In genomic region chr9:103473915-103474688, GRCm38 (mm10) we compare ENCODE assay signal across 8 mouse cellular contexts. TPM values are rescaled to one million over a fixed set of nuclear protein-coding genes. Genes with fewer than 3 reads are reported as not detected.
DNase-seq lines count a peak whose midpoint lies in the region; ATAC-seq lines count a peak whose summit lies in the region.

No protein-coding gene starts in this region.

- H3K4me2 ChIP-seq in forebrain, embryonic 16.5 days (ENCODE audit: low read length): peak overlapping the region; percentile 33

- peaks cover 11% of the 10 kb centered on the region for H3K4me1 ChIP-seq in forebrain, embryonic 16.5 days (replicated peaks; ENCODE audit: control insufficient read depth, insufficient read depth, low read length)
- H3K4me1 ChIP-seq in limb, embryonic 10.5 days: peaks cover 43% of the 10 kb centered on the region

- H3K9ac ChIP-seq in forebrain, embryonic 16.5 days (replicated peaks; ENCODE audit: low read depth, low read length): peak overlapping the region; percentile 35; the same call in 1 of the 2 replicates

- H3K9me3 ChIP-seq in forebrain, embryonic 16.5 days (ENCODE audit: control insufficient read depth, low read length): no peaks in the 10 kb centered on the region
- H3K9me3 ChIP-seq in limb, embryonic 10.5 days (replicated peaks): no peaks in the 10 kb centered on the region

- peak; percentile 52; the same call in 1 of the 2 replicates for ATAC-seq in forebrain, embryonic 16.5 days
- ATAC-seq in neutrophil, adult 5-6 weeks (ENCODE audit: extremely low read depth, insufficient number of reproducible peaks, low FRiP score, poor library complexity, severe bottlenecking): peak; percentile 55
- no peak for ATAC-seq in inflammation-experienced regulatory T-cells, adult 6 months

- WGBS in forebrain, embryonic 16.5 days: 4% methylated on average over 13 of the region's 13 CpGs
- WGBS in limb, embryonic 10.5 days: 45% methylated on average over 13 of the region's 13 CpGs

- H3K36me3 ChIP-seq in forebrain, embryonic 16.5 days (ENCODE audit: control insufficient read depth, insufficient read depth): no peaks in the 10 kb centered on the region
- no peaks in the 10 kb centered on the region for H3K36me3 ChIP-seq in limb, embryonic 10.5 days

- DNase-seq in retina, postnatal 1 day: peak; percentile 56
- DNase-seq in retina, embryonic 14.5 days (ENCODE audit: low spot score): no peak
- no peak for DNase-seq in limb, embryonic 10.5 days (ENCODE audit: low spot score)
- DNase-seq in adrenal gland, postnatal 36 days: no peak
- no peak for DNase-seq in lung, postnatal 14 days

- H3K4me3 ChIP-seq in forebrain, embryonic 16.5 days (replicated peaks; ENCODE audit: low read length): 0 out of 2 replicates have a peak overlapping the region, but pooled peaks have one; percentile 4
- H3K4me3 ChIP-seq in limb, embryonic 10.5 days: no peak overlapping the region

- no peaks in the 10 kb centered on the region for H3K27me3 ChIP-seq in forebrain, embryonic 16.5 days (replicated peaks; ENCODE audit: control insufficient read depth, insufficient read depth, low read length)
- no peaks in the 10 kb centered on the region for H3K27me3 ChIP-seq in limb, embryonic 10.5 days (ENCODE audit: low read depth, poor library complexity, severe bottlenecking)

- H3K27ac ChIP-seq in forebrain, embryonic 16.5 days (ENCODE audit: low read length): peak overlapping the region; percentile 36
- H3K27ac ChIP-seq in limb, embryonic 10.5 days: peak overlapping the region; percentile 56

RNA-seq across cellular contexts. Expression of gene Bfsp2, which starts 6.1 kb away (rescaled TPM):
- 0.90 and 1.1 TPM in 2 replicates for polyA plus RNA-seq in forebrain, embryonic 16.5 days (2015; fragmentation: Nextera tagmentation; extraction: Ambion mirVana)
- polyA plus RNA-seq in limb, embryonic 10.5 days (2016; fragmentation: Nextera tagmentation; extraction: Ambion mirVana): 0.23 and 1.0 TPM in 2 replicates
- 19.3 and 24.9 TPM in 2 replicates for total RNA-seq in neutrophil, adult 5-6 weeks (2017)
- under 1 TPM in 1 of 3 experiments, not detected in 2; 0.88 TPM for polyA plus RNA-seq in inflammation-experienced regulatory T-cells, adult 6 months (2017; shearing (Covaris generic))
- total RNA-seq in adrenal gland, postnatal 36 days (2021): not detected
